Mouse (Mus musculus): Measurements from ENCODE around the gene Bglap2. TPM values are rescaled to one million over a fixed set of nuclear protein-coding genes. Genes with fewer than 3 reads are reported as not detected.
"Not testable (repeated sequence)": the region's sequence is repeated elsewhere in the genome, so short reads cannot be mapped to it uniquely, and the experiment has no call there.

Bglap2 gene
- total RNA-seq, 4 experiments from 2014 or later: 1.1 to 1.8 (median 1.3) TPM; not detected in 1

GRCm38 (mm10) chr3:88393776-88394375 is 15.4 kb upstream of the Bglap2 start:
- DNase-seq (ENCODE audit: low spot score in 2 of 2): no peak

DNA sequence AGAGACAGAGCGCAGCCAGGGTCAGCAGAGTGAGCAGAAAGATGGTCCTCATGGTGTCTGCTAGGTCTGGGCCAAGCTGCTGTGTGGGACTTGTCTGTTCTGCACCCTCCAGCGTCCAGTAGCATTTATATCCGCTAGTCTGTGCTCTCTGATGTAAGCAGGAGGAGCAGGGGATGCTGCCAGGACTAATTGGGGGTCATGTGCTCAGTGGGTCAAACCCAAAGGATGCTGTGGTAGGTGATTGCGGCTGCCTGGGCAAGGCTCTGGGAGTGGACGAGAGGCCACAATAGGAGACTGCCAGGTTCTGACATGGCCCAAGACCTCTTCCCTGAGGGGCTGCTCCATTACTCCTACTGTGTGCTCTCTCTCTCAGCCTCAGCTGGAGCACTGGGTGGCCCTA is 5.9 kb upstream of the Bglap2 start, which contains the start of gene Bglap:
TSS of gene Bglap (minus strand) at position 101 of the 400 bp plus-strand sequence.
- no peak for DNase-seq (ENCODE audit: low spot score in 2 of 2)

GRCm38 (mm10) chr3:88382383-88382782 is 3.9 kb upstream of the Bglap2 start:
- not testable (repeated sequence) for DNase-seq (ENCODE audit: low spot score in 2 of 2)

DNA sequence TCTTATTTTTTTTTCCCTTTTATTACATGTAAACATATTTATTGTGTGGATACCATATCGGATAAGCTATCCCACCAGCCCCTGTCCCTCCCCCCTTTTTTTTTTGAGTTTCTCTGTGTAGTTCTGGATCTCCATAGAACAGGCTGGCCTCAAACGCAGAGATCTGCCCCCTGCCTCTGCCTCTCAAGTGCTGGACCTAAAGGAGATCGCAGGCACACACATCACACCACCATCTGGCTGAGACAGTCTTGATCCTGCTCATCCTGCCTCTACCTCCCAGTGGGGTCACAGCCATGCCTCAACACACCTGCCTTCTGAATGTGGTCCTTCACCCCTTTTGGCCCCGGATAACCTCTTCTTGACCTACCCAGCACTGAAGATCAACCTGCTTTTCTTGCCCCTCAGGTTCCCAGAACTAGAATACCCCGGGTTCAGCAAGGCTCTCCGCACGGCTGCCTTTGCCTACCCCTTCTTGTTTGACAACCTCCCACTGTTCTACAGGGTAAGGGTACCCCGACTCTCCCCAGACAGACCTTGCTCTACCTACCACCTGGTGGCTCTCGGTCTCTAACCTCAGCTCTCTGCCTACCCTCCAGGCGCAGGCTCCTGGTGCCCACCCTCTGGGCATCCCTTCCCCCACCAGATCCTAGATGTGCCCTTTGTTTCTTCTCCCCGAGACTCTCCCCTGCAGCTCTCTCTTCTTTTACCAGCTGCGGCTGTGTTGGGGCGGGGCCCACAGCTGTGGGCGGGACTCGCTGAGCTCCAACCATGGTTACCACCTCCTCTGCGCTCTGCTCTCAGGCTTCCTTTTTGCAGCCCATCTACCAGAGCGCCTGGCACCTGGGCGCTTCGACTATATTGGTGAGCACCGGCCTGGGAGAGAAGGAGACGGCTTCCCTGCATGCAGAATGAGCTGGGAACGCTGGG is 3.2 kb upstream of the Bglap2 start:
- not testable (repeated sequence) for DNase-seq (ENCODE audit: low spot score in 2 of 2)

- not testable (repeated sequence) for DNase-seq (ENCODE audit: low spot score in 2 of 2)
Measured at GRCm38 (mm10) chr3:88376644-88377043, 1.9 kb downstream of the Bglap2 start.

DNA sequence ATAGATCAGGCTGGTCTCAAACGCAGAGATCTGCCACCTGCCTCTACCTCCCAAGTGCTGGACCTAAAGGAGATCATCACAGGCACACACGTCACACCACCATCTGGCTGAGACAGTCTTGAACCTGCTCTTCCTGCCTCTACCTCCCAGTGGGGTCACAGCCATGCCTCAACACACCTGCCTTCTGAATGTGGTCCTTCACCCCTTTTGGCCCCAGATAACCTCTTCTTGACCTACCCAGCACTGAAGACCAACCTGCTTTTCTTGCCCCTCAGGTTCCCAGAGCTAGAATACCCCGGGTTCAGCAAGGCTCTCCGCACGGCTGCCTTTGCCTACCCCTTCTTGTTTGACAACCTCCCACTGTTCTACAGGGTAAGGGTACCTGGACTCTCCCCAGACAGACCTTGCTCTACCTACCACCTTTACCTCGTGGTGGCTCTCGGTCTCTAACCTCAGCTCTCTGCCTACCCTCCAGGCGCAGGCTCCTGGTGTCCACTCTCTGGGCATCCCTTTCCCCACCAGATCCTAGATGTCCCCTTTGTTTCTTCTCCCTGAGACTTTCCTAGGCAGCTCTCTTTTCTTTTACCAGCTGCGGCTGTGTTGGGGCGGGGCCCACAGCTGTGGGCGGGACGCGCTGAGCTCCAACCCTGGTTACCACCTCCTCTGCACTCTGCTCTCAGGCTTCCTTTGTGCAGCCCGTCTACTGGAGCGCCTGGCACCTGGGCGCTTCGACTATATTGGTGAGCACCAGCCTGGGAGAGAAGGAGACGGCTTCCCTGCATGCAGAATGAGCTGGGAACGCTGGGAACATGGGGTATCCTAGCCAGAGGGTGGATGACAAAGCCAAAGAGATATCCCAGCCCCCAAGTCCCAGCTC is 2.5 kb downstream of the Bglap2 start:
- not testable (repeated sequence) for DNase-seq (ENCODE audit: low spot score in 2 of 2)

DNA sequence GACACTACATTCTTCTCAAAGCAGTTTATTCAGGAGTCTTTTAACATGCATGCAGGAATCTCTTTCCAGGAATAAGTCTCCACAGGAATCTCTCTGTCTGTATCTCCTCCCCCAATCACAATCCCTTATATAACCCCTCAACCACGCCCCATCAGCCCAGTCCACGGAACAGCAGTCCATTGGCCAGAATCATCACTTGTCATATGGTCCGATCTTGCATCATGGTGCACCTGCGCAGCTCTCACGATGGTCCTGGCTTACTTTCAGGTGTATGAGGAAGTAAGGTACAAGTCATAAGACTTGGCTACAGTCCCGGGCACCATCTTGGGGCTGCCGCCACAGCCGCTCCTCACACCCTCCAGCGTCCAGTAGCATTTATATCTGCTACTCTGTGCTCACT is 5.9 kb downstream of the Bglap2 start, which contains the start of gene Bglap3:
TSS of gene Bglap3 (minus strand) at position 101 of the 400 bp plus-strand sequence.
- DNase-seq (ENCODE audit: low spot score in 2 of 2): not testable (repeated sequence)

DNA sequence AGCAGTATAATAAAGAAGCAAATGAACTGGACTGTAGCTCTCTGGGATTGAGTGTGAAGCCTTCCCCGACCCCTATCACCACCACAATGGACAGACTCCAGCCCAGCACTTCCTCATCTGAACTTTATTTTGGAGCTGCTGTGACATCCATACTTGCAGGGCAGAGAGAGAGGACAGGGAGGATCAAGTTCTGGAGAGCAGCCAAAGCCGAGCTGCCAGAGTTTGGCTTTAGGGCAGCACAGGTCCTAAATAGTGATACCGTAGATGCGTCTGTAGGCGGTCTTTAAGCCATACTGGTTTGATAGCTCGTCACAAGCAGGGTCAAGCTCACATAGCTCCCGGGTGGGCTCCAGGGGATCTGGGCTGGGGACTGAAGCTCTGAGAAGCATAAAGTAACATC is 10.0 kb downstream of the Bglap2 start:
- DNase-seq (ENCODE audit: low spot score in 2 of 2): not testable (repeated sequence)

- DNase-seq (ENCODE audit: low spot score in 2 of 2): not testable (repeated sequence)
Measured at GRCm38 (mm10) chr3:88367517-88367916, 11.0 kb downstream of the Bglap2 start.

- peak; percentile 58 to 69 for DNase-seq (ENCODE audit: low spot score in 2 of 2)
Measured at GRCm38 (mm10) chr3:88366830-88367428, 11.6 kb downstream of the Bglap2 start.

- no peak for DNase-seq (ENCODE audit: low spot score in 2 of 2)
Measured at GRCm38 (mm10) chr3:88365705-88366361, 12.7 kb downstream of the Bglap2 start.

GRCm38 (mm10) chr3:88364337-88364736 is 14.2 kb downstream of the Bglap2 start, which contains the start of gene Paqr6:
Gene Paqr6 (plus strand): TSS chr3:88364584.
- peak in 1 of 2 experiments; percentile 48 for DNase-seq (ENCODE audit: low spot score in 2 of 2)

DNA sequence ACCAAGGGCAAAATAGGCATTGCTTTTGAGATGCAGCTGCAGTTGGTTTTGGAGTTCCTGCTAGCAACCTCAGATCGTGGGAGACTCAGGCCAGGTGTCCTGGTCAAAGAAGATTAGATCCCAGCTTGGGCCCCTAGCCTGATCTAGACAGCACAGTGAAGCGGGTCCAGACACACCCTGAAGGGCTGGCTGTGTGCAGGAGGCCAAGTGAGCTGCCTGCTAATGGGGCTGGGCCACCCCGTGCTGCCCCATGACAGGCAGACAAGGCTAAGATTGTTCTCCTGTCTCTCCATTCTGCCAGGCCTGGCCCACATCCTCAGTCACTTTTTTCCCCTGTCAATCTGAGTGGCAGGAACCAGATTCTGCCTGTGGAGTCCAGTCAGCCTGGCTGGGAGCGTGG is 14.8 kb downstream of the Bglap2 start:
- DNase-seq (ENCODE audit: low spot score in 2 of 2): peak in 1 of 2 experiments; percentile 74

GRCm38 (mm10) chr3:88361612-88362313 is 16.7 kb downstream of the Bglap2 start:
- peak in 1 of 2 experiments; percentile 36 for DNase-seq (ENCODE audit: low spot score in 2 of 2)

DNA sequence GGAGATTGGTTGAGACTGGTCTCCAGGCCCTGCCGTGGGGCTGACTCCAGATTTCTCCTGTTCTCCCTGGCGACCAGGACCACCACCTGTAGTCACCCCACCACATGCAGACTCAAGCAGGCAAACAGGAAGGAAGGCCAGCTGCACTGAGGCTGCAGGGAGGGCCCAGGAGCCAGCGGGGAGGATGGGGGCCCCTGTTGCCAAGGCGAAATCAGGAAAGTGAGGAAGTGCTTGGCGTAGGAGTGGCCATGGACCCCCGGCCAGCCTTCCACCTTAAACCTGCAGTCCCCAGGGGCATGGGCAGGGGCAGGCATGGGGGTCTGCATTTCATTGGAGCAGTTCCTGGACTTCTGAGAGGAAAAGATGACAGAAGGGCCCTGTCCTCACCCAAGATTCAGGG is 17.4 kb downstream of the Bglap2 start:
- DNase-seq (ENCODE audit: low spot score in 2 of 2): no peak

- no peak for DNase-seq (ENCODE audit: low spot score in 2 of 2)
Measured at GRCm38 (mm10) chr3:88359989-88360388, 18.5 kb downstream of the Bglap2 start.

GRCm38 (mm10) chr3:88359584-88359983 is 18.9 kb downstream of the Bglap2 start:
- no peak for DNase-seq (ENCODE audit: low spot score in 2 of 2)

DNA sequence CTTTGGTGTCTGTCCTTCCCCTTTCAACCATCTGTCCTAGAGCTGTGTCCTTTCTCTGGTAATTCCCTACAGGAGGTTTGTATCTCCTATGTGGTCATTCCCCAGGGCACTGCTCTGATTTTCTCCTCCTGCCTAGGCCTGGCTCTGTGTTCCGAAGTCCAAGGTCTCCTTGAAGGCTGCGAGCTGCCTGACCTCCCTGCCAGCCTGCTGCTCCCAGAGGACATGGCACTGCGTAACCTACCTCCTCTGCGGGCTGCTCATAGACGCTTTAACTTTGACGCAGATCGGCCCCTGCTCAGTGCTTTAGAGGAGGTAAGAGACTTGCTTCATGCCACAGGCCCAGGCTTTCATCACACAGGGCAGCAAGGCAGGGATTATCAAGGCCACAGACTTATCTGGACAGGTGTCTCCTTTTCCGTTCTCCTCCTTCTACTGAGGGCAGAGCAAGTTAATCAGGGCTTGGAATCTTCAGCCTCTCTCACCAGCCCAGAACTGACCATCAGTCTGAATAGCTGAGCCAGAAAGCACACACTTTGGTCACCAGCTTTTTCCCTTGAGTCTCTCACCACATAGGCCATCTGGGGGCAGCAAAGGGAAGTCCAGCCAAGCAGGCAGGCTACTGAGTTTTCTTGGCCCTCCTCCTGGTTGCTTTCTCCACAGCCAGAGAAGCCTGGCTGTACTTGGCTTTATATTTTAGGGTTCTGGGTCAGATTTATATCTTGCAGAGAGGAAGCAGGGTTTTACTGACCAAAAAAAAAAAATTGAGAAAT is 23.9 kb downstream of the Bglap2 start:
- DNase-seq (ENCODE audit: low spot score in 2 of 2): no peak

DNA sequence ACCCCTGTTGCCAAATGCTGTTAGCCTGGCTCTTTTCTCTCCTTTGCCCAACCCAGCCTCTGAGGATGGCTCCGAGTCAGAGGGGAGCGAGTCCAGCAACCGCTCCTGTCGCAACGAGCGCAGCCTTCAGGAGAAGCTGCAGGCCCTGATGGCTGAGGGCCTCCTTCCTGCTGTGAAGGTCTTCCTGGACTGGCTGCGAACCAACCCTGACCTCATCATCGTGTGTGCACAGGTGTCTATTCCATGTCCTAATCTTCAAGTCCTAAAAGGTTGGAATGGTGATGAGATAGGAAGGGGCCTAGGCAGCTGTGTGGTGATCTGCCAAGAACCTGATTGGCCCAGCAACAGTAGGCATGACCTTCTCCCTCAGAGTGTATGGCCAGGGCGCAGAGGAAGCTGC is 25.6 kb downstream of the Bglap2 start:
- DNase-seq (ENCODE audit: low spot score in 2 of 2): no peak

Measured in left cerebral cortex, adult 8-10 months (tissue).